Mouse (Mus musculus) erythroblast, embryonic 14.5 days (primary cell): Measurements from ENCODE around the gene Tubb2b.

Experiments
- GATA1 ChIP-seq: IDR thresholded peaks from 2 replicates; pipeline ENCODE4 v1.6.1; 2012; ENCODE audit warnings: low read length, inconsistent platforms, mixed read lengths
- TAL1 ChIP-seq: IDR thresholded peaks from 3 replicates; pipeline ENCODE4 v1.6.1; 2012; ENCODE audit warnings: low read length, inconsistent platforms, mixed read lengths

GRCm38 (mm10) chr13:34079801-34080200, 50.5 kb downstream of the Tubb2b start:
- TF ChIP-seq GATA1 (no peak), TAL1 (no peak)
